Mouse (Mus musculus) liver, embryonic 14.5 days (tissue): ENCODE measurements around the gene E130311K13Rik. TPM values are rescaled to one million over a fixed set of nuclear protein-coding genes. Genes with fewer than 3 reads are reported as not detected.

Experiments
- ATAC-seq: fragments of 200-750 bp; cut with Nextera tagmentation; 2 replicates; pipeline ENCODE4 v1.8.0; 2017; ENCODE audit warnings: moderate number of reproducible peaks, mild to moderate bottlenecking, moderate library complexity; ENCODE audit not compliant: insufficient read depth
- DNase-seq, 3 experiments: peaks; one replicate each; pipeline ENCODE4 v3.0.0-alpha.2; 2012 to 2013; ENCODE audit warnings: low read depth in 3 of 3, low spot score in 3 of 3
- H3K27ac ChIP-seq: fragments of 300-500 bp; sonication (generic); 2 replicates; pipeline ENCODE4 v1.5.1; 2014; ENCODE audit warnings: moderate library complexity, mild to moderate bottlenecking, control low read depth, inconsistent platforms
- H3K27me3 ChIP-seq: fragments of 300-500 bp; sonication (generic); 2 replicates; pipeline ENCODE4 v1.6.1; 2014; ENCODE audit warnings: mild to moderate bottlenecking, low read length, moderate library complexity; ENCODE audit not compliant: control insufficient read depth, insufficient read depth
- H3K36me3 ChIP-seq: fragments of 300-500 bp; sonication (generic); replicated peaks from 2 replicates; pipeline ENCODE4 v1.6.1; 2014; ENCODE audit warnings: low read depth; ENCODE audit not compliant: control insufficient read depth, insufficient read depth
- H3K4me1 ChIP-seq, 2 experiments: fragments of 200-500 bp in 1 of 2; fragments of 300-500 bp in 1 of 2; sonication (generic) in 1 of 2; replicated peaks; 2 replicates each; pipeline ENCODE4 v1.6.1; 2012 to 2014; ENCODE audit warnings: antibody characterized with exemption in 1 of 2, inconsistent platforms in 1 of 2, low read length in 1 of 2; ENCODE audit not compliant: control insufficient read depth in 2 of 2, insufficient read depth in 2 of 2
- H3K4me2 ChIP-seq: fragments of 300-500 bp; sonication (generic); 2 replicates; pipeline ENCODE4 v1.6.1; 2014; ENCODE audit warnings: low read depth, mild to moderate bottlenecking, control low read depth, moderate library complexity
- H3K4me3 ChIP-seq, 2 experiments: fragments of 200-500 bp in 1 of 2; fragments of 300-500 bp in 1 of 2; sonication (generic) in 1 of 2; 2 replicates each; pipeline ENCODE4 v1.5.1; 2012 to 2014; ENCODE audit warnings: low read depth in 2 of 2, low read length in 2 of 2, mild to moderate bottlenecking in 2 of 2, control low read depth in 1 of 2, inconsistent platforms in 1 of 2, moderate library complexity in 1 of 2; ENCODE audit not compliant: insufficient read depth in 1 of 2
- H3K9ac ChIP-seq: fragments of 300-500 bp; sonication (generic); replicated peaks from 2 replicates; pipeline ENCODE4 v1.6.1; 2014; ENCODE audit warnings: mild to moderate bottlenecking, control low read depth, moderate library complexity
- H3K9me3 ChIP-seq: fragments of 300-500 bp; sonication (generic); 2 replicates; pipeline ENCODE4 v1.6.1; 2016; ENCODE audit warnings: low read length, mixed read lengths; ENCODE audit not compliant: control insufficient read depth
- CTCF ChIP-seq: IDR thresholded peaks from 2 replicates; pipeline ENCODE4 v1.5.1; 2016; ENCODE audit warnings: antibody characterized with exemption, low read depth, control low read depth
- EP300 ChIP-seq: IDR thresholded peaks from 2 replicates; pipeline ENCODE4 v1.6.1; 2016; ENCODE audit warnings: antibody characterized with exemption, low read depth
- WGBS: fragments of 180-500 bp; shearing (Covaris S2); extraction: QIAGEN DNeasy Blood & Tissue Kit; methylation state at CpG from one replicate; pipeline ENCODE4 v1.1.7; 2014; ENCODE audit not compliant: insufficient replicate concordance; 5-methylcytosine and 5-hydroxymethylcytosine counted together
- polyA plus RNA-seq, 2 experiments: library from polyadenylated mRNA; depleted of rRNA in 1 of 2; stranded (reverse) in 1 of 2; unstranded in 1 of 2; fragments of >200 nt; fragmentation: Nextera tagmentation in 1 of 2; extraction: Ambion mirVana in 1 of 2; gene quantifications; 2 replicates each; pipeline versions ENCODE4 v1.2.1 to v1.2.3; 2012 to 2014

Gene E130311K13Rik
- polyA plus RNA-seq, 2 experiments, result 1.1 to 1.2 TPM

GRCm38 (mm10) chr3:63938928-63939327 is 9.7 kb upstream of the E130311K13Rik start:
- DNase-seq (no peak), ATAC-seq (no peak)
- WGBS, result 74% methylated on average over 2 of the region's 2 CpGs
- H3K4me2 ChIP-seq, result no peak overlapping the region
- no peak overlapping the region for H3K9ac ChIP-seq
- no peaks in the 10 kb centered on the region for H3K27me3 ChIP-seq
- H3K4me3 ChIP-seq, result no peak overlapping the region
- H3K9me3 ChIP-seq, result no peaks in the 10 kb centered on the region
- TF ChIP-seq EP300, result no peak
- no peak for TF ChIP-seq CTCF
- no peaks in the 10 kb centered on the region for H3K4me1 ChIP-seq
- H3K27ac ChIP-seq, result no peak overlapping the region
- no peaks in the 10 kb centered on the region for H3K36me3 ChIP-seq

- H3K4me2 ChIP-seq, result no peak overlapping the region
- WGBS, result 59% methylated on average over 3 of the region's 3 CpGs
- ATAC-seq (no peak), DNase-seq (peak in 2 of 3 experiments; percentile 3 to 7)
- H3K36me3 ChIP-seq, result no peaks in the 10 kb centered on the region
- no peak overlapping the region for H3K27ac ChIP-seq
- TF ChIP-seq EP300 (no peak), CTCF (peak; percentile 62)
- no peak overlapping the region for H3K4me3 ChIP-seq
- no peaks in the 10 kb centered on the region for H3K9me3 ChIP-seq
- H3K4me1 ChIP-seq, result no peaks in the 10 kb centered on the region
- H3K27me3 ChIP-seq, result no peaks in the 10 kb centered on the region
- H3K9ac ChIP-seq, result no peak overlapping the region
These were observed 9.6 kb downstream of the E130311K13Rik start for GRCm38 (mm10) chr3:63919634-63920033.

GRCm38 (mm10) chr3:63910301-63910700 is 19.0 kb downstream of the E130311K13Rik start:
- Histone ChIP-seq H3K36me3 (no peaks in the 10 kb centered on the region), H3K27ac (no peak overlapping the region), H3K4me3 (no peak overlapping the region), H3K4me2 (no peak overlapping the region), H3K9me3 (no peaks in the 10 kb centered on the region), H3K4me1 (no peaks in the 10 kb centered on the region), H3K27me3 (peaks cover 1% of the 10 kb centered on the region; the same call in 1 of the 2 replicates), H3K9ac (no peak overlapping the region)
- DNase-seq (no peak), ATAC-seq (no peak)
- no peak for TF ChIP-seq EP300
- no peak for TF ChIP-seq CTCF
- WGBS, result 65% methylated on average over 4 of the region's 4 CpGs

- Histone ChIP-seq H3K9ac (no peak overlapping the region), H3K27me3 (peaks cover 4% of the 10 kb centered on the region; the same call in 1 of the 2 replicates), H3K4me3 (peak overlapping the region; percentile 6 to 18; a peak in 1 of 4 replicates), H3K4me1 (no peaks in the 10 kb centered on the region), H3K36me3 (no peaks in the 10 kb centered on the region), H3K9me3 (no peaks in the 10 kb centered on the region), H3K4me2 (peak overlapping the region; percentile 36), H3K27ac (no peak overlapping the region)
- WGBS, result 1% methylated on average over 18 of the region's 18 CpGs
- no peak for DNase-seq
- no peak for TF ChIP-seq CTCF
- no peak for ATAC-seq
These were observed 24.0 kb downstream of the E130311K13Rik start for GRCm38 (mm10) chr3:63905241-63905640.

- WGBS, result 58% methylated on average over 2 of the region's 2 CpGs
- TF ChIP-seq CTCF (no peak), EP300 (no peak)
- DNase-seq, result no peak
- Histone ChIP-seq H3K9ac (no peak overlapping the region), H3K4me2 (no peak overlapping the region), H3K9me3 (no peaks in the 10 kb centered on the region), H3K4me3 (no peak overlapping the region), H3K4me1 (no peaks in the 10 kb centered on the region), H3K36me3 (no peaks in the 10 kb centered on the region), H3K27ac (no peak overlapping the region), H3K27me3 (peaks cover 11% of the 10 kb centered on the region; the same call in 1 of the 2 replicates)
- no peak for ATAC-seq
These were observed 25.1 kb downstream of the E130311K13Rik start for GRCm38 (mm10) chr3:63904157-63904556.
